Mouse (Mus musculus) olfactory bulb, adult 2 months (tissue): ENCODE measurements at regions not wholly inside any gene's neighbourhood (a gene's known extent, or its start where the extent isn't known, plus 50 kb on each side); places are given as distances from the start of the nearest gene placed in this dataset.

Experiments used
- CTCF ChIP-seq: fragments of 200-500 bp; IDR thresholded peaks from 2 replicates; pipeline ENCODE4 v1.5.1; 2012; ENCODE audit warnings: low read depth, mild to moderate bottlenecking, low read length, moderate library complexity; ENCODE audit not compliant: insufficient read depth
- POLR2A ChIP-seq: fragments of 200-500 bp; IDR thresholded peaks from 2 replicates; pipeline ENCODE4 v1.6.1; 2012; ENCODE audit warnings: mild to moderate bottlenecking, low read depth, low read length, moderate library complexity; ENCODE audit not compliant: insufficient read depth

DNA sequence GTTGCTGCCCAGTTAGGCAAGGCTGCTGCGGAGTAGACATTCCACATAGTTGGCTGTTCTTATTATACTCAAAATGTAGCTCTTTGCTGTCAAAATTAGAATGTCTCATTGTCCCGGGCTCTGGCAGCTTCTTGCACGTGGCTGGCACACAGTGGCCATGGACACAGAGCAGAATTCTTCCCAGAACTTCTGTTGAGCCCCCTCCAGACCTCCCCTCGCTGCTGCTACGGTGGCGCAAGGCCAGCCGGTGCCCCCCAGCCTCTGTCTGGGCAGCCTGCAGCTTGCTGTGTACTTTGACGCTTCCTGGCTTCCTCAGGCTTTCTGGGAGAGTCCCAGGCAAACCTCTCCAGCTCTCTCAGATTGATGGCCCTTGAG lies 138.2 kb upstream of the Ubl3 start:
- no peak for TF ChIP-seq CTCF
- no peak for TF ChIP-seq POLR2A
